Mouse (Mus musculus): Measurements from ENCODE around the gene Ndufa6.
A peak's percentile ranks its signal among the peaks of the same experiment; 100 is the strongest.
"Not testable (repeated sequence)": the region's sequence is repeated elsewhere in the genome, so short reads cannot be mapped to it uniquely, and the experiment has no call there.

Ndufa6 gene

DNA sequence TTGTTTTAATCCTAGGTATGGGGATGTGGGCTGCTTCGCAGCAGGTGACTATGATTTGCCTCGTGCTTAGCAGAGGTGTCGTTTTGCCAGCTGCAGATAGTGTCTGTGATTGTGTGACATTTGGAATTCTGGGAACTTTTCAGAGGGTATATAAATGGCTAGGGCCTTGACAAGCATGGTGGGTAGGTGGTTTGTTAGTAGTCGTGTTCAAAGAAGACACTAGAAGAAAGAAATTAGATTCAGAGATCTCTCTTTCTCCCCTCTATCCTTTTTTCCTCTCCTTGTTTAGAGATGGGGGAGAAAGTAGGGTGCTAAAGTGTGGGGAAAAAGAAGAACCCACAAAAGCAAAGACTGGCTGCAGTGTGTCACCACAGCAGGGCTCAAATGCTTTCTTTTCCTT is 14.0 kb upstream of the Ndufa6 start:
- DNase-seq (ENCODE audit: low spot score in 2 of 2) = no peak

DNA sequence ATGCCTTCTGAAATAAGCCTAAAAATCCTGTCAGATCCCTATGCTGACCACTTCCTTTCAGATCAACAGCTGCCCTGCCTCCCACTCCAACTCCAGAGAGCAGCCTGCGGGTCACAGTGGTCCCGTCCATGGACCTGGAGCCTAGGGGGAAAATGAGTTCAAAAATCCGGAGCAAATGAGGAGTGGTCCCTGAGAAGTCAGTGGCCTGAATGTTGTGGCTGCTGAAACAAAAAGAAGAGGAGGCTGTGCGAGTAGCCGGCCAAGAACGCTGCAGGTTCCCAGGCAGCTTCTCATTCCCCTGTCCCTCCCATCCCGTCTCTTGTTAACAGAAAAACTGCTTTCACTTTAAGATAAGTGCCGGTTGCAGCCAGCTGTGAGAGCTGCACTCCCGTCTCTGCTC is 10.4 kb upstream of the Ndufa6 start:
- DNase-seq (ENCODE audit: low spot score in 2 of 2) = not testable (repeated sequence)

DNA sequence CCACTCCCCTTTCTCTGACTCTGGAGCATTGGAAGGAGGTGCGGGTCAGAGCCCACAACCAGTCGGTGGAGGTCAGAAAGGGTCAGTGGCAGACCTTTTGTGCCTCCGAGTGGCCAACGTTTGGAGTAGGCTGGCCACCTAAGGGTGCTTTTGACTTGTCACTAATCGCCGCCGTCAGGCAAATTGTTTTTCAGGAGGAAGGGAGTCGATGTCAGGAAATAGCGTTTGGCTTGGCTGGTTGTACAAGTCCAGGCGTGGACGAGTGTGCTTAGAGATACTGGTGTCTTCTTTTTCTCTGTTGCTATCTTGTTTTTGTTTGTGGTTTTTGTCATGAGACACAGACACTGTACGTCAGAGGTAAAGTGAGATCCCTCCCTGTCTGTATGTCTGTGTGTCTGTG is 9.7 kb upstream of the Ndufa6 start:
- not testable (repeated sequence) for DNase-seq (ENCODE audit: low spot score in 2 of 2)

DNA sequence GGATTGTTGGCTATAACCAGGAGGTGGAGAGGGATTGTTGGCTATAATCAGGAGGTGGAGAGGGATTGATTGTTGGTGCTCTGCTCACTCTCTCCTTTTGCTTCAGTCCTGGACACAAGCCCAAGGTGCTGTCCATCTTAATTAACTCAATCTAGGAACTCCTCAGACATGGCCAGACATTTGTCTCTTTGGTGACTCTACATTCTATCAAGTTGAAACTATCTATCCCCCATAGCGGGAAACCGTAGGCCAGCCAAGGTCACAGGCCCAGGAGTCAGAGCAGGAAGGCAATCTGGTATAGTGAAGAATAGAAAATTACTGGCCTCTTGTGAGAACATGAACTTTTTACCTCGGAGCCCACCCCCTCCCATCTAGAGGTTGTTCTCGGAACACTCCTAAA is 8.1 kb upstream of the Ndufa6 start:
- no peak for DNase-seq (ENCODE audit: low spot score in 2 of 2)

DNA sequence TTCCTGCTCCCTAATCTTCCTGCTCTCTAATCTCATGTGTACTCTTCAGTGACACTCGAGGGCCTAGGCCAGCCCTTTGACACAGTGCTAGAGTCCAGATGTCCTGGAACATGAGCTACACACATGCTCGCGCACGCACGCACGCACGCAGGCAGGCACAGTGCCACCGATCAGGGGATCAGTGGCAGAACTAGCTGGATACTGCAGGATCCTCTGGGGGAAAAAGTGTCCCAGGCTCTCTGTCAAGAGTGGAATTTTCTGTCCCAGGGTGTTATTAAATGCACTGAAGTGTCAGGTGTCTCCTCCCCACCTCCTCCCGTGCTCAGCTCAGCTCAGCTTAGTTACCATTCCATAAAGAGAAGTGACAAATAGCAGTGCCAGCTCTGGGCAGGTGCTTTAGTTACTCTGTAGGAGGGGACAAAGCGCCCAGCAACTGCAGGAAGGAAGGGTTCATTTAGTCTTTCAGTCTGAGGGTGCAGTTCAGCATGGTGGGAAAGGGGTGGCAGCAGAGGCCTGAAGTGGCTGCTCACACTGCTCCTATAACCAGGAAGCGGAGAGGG is 7.4 kb upstream of the Ndufa6 start:
- peak in 1 of 2 experiments; percentile 32 for DNase-seq (ENCODE audit: low spot score in 2 of 2)

GRCm38 (mm10) chr15:82358431-82359260 is 4.5 kb upstream of the Ndufa6 start:
- DNase-seq (ENCODE audit: low spot score in 2 of 2) = no peak

DNA sequence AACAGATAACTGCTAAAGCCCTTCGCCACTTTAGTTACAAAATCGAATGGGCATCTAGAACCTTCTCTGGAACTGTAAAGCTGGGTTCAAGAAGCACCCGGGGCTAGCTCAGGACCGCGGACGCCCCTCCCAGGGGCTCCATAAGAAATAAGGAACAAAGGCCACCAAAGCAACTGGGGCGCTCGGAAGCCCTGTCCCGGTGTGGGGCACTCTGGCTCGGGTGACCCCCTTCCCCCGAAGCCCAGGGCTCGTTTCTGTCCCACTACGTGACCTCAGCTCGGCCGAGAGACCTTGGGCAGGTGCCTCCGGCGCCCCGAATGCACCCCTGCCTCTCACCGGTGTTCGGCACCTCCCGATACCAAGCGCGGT is 393 bp downstream of the Ndufa6 start:
- no peak for DNase-seq (ENCODE audit: low spot score in 2 of 2)

DNA sequence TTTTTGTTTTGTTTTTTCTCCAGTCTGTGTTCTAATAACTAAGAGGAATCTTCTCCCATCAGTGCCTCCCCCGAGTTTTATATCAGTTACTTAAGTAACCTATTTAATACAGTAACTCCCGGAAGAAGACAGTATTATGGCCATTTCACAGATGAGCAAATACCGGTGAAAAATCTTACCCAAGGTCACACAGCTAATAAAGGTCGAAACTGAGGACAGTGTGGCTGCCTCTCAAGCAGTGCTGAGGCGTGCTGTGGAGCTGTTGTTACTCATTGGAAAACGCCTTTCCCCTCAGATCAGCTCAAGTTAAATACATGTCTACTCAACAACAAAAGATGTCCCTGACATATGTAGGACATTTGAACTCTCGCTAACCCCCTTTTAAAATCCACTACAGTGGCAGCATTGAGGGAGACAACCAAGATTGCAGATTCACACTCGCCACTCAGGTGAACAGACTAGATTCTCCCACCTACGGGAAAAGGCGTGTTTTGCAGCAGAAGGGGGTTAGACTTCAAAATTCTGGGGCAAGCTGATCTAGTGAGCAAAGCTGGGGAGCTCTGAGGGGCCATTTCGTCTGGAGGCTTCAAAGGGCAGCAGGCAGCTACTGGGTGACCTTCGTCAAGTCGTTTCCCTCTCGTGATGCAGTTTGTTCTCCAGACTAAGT is 911 bp downstream of the Ndufa6 start:
- peak in 1 of 2 experiments; percentile 31 for DNase-seq (ENCODE audit: low spot score in 2 of 2)

- DNase-seq (ENCODE audit: low spot score in 2 of 2) = no peak
These were observed 2.6 kb downstream of the Ndufa6 start for GRCm38 (mm10) chr15:82351480-82351879.

DNA sequence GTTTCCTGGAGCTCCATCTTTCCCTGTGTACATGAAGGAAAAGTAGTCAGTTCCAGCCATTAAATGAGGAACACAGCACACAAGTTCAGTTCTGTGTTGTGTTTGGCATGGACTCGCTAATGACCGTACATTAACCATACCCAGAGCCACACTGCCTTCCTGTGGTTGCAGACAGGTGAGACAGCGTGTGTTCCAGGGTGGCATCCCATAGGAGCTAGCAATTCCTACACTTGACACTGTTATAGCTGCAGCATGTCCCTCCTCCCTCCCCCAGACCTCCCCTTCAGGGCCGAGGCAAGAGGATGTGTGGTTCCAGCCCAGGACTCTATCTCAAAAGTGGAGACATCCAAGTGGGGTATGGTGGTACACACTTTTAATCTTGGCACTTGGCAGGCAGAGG is 3.8 kb downstream of the Ndufa6 start:
- peak in 1 of 2 experiments; percentile 24 for DNase-seq (ENCODE audit: low spot score in 2 of 2)

GRCm38 (mm10) chr15:82348999-82349341 is 5.2 kb downstream of the Ndufa6 start:
- no peak for DNase-seq (ENCODE audit: low spot score in 2 of 2)

DNA sequence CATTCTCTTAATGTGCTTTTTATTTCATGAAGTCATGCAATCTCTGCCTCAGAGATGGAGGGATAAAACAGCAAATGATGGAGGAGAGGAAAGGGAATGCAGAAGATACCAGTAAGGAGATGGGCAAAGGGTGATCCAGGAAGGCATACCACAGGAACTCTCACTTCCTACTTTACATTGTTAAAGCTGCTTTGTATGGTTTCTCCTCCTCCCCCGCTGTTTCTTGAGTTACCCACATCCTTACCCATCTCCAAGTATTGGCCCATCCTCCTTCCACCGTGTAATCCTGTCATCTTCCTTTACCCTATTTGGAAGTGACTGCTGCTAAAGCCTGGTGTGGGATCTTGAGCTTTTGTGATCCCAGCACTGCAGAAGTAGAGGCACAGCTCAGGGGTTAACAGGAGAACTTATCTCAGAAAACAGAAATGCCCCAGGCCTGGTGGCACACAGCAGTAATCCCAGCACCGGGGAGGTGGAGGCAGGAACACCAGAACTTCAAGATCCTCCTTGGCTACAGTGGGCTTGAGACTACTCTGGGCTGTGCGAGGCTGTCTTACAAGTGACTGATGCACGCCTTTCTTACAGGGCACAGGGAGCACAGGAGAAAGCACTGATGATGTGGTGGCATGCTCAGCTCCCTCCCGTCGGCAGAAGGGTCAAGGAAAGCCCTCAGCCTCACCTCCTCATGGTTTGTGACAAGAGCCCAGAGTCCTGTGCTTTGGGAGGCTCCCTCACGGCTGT is 5.7 kb downstream of the Ndufa6 start:
- no peak for DNase-seq (ENCODE audit: low spot score in 2 of 2)

- DNase-seq (ENCODE audit: low spot score in 2 of 2) = peak in 1 of 2 experiments; percentile 26
These were observed 6.3 kb downstream of the Ndufa6 start for GRCm38 (mm10) chr15:82347852-82348251.

DNA sequence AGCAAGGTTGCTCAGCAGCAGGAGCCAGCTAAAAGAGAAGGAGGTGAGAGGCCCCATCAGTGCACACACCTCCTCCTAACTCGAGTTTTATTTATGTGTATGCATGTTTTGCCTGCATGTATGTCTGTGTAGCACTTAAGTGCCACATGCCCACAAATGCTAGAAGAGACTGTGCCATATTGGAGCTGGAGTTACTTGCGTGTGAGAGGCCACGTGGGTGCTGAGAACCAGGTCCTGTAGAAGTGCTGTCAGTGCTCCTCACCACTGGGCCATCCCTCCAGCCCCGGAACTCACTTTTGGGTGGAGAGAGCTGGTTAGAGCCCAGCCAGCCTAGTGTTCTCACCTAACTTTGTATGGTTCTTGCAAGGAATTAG is 6.8 kb downstream of the Ndufa6 start:
- peak in 1 of 2 experiments; percentile 32 for DNase-seq (ENCODE audit: low spot score in 2 of 2)

- DNase-seq (ENCODE audit: low spot score in 2 of 2) = peak in 1 of 2 experiments; percentile 38
These were observed 7.4 kb downstream of the Ndufa6 start for GRCm38 (mm10) chr15:82346580-82347302.

GRCm38 (mm10) chr15:82345820-82346470 is 8.2 kb downstream of the Ndufa6 start:
- peak; percentile 98 for DNase-seq (ENCODE audit: low spot score in 2 of 2)

DNA sequence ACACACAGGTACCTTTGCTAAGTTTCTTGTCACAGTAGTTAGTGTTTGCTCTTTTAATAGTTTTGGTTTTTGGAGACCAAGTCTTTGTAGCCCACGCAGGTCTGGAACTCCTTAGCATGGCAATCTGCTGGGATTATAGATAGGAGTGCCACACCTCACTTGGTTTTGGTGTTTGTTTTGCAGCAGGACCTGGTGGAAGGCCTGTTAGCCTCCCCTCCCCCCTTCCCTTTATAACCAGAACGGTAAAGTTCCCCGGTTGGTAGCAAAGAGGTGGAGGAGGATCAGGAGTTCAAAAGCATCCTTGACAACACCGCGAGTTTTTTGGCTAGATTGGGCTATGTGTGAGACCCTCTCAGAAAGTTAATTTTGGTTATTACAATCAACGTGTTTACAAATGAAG is 9.2 kb downstream of the Ndufa6 start:
- DNase-seq (ENCODE audit: low spot score in 2 of 2) = peak in 1 of 2 experiments; percentile 33

- peak in 1 of 2 experiments; percentile 40 for DNase-seq (ENCODE audit: low spot score in 2 of 2)
These were observed 10.5 kb downstream of the Ndufa6 start for GRCm38 (mm10) chr15:82343368-82344287.

GRCm38 (mm10) chr15:82342543-82342935 is 11.6 kb downstream of the Ndufa6 start:
- DNase-seq (ENCODE audit: low spot score in 2 of 2) = no peak

Data from right cerebral cortex, postnatal 10 days (tissue).